ENCODE assay signal across 9 mouse cellular contexts in the genomic region with DNA sequence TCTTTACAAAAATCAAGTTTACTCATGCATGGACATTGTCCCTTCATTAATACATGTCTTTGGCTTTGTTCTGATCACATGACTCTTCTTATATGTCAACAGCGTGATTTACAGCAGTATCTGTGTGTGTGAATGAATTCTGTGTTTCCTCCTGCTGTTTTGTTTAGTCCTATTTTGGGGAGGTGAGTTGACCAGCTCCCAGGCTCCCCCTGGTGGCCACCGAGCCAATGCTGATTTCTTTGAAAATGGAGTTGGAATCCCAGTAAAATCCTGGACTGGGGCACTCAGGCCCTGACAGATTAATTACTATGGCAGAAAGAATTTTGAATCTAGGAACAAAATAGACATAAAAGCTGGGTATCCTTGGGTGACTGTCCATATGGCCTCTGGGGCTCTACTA. TPM values are rescaled to one million over a fixed set of nuclear protein-coding genes. Genes with fewer than 3 reads are reported as not detected.
DNase-seq lines count a peak whose midpoint lies in the region; ATAC-seq and TF ChIP-seq lines count a peak whose summit lies in the region.
"Had no signal": no experiment of that assay in that cellular context is flagged by ENCODE, and none has a peak within 500 bp of the region (broad histone marks: within the 10 kb centered on the region; RNA-seq: fewer than 3 reads in every experiment).

No protein-coding gene starts in this region.

- H3K4me1 ChIP-seq in intestine, postnatal 0 days (replicated peaks; ENCODE audit: control insufficient read depth, insufficient read depth, low read length), result no peaks in the 10 kb centered on the region
- H3K4me1 ChIP-seq in intestine, embryonic 15.5 days (replicated peaks), result no peaks in the 10 kb centered on the region
- H3K4me1 ChIP-seq in embryonic facial prominence, embryonic 14.5 days (ENCODE audit: control insufficient read depth, insufficient read depth, low read length), result no peaks in the 10 kb centered on the region
- H3K4me1 ChIP-seq in heart, postnatal 0 days (ENCODE audit: control insufficient read depth, insufficient read depth), result peaks cover 7% of the 10 kb centered on the region; the same call in 1 of the 2 replicates
- no peaks in the 10 kb centered on the region for H3K4me1 ChIP-seq in midbrain, postnatal 0 days (ENCODE audit: insufficient read depth, low read length)
- no peaks in the 10 kb centered on the region for H3K4me1 ChIP-seq in stomach, postnatal 0 days (replicated peaks; ENCODE audit: control insufficient read depth, insufficient read depth)
- H3K4me1 ChIP-seq: midbrain, embryonic 12.5 days had no signal

- no peak for TF ChIP-seq EP300 in heart, postnatal 0 days (IDR thresholded peaks at IDR 0.05; ENCODE audit: low read depth)
- TF ChIP-seq EP300 in stomach, postnatal 0 days (optimal IDR thresholded peaks at IDR 0.05), result no peak

- no peak overlapping the region for H3K4me3 ChIP-seq in intestine, postnatal 0 days (ENCODE audit: low read depth, low read length)
- H3K4me3 ChIP-seq in intestine, embryonic 15.5 days (replicated peaks), result no peak overlapping the region
- no peak overlapping the region for H3K4me3 ChIP-seq in embryonic facial prominence, embryonic 14.5 days (ENCODE audit: low read depth, low read length)
- no peak overlapping the region for H3K4me3 ChIP-seq in heart, postnatal 0 days (ENCODE audit: low read depth, low read length)
- no peak overlapping the region for H3K4me3 ChIP-seq in midbrain, postnatal 0 days (ENCODE audit: low read depth, low read length)
- H3K4me3 ChIP-seq in stomach, postnatal 0 days (ENCODE audit: low read depth, low read length), result no peak overlapping the region
- H3K4me3 ChIP-seq: midbrain, embryonic 12.5 days had no signal

- 1% methylated on average over 2 of the region's 2 CpGs for WGBS in intestine, postnatal 0 days
- 2% methylated on average over 2 of the region's 2 CpGs for WGBS in intestine, embryonic 15.5 days
- WGBS in embryonic facial prominence, embryonic 14.5 days, result 0% methylated on average over 2 of the region's 2 CpGs
- 0% methylated on average over 2 of the region's 2 CpGs for WGBS in heart, postnatal 0 days
- 0% methylated on average over 2 of the region's 2 CpGs for WGBS in midbrain, postnatal 0 days
- 1% methylated on average over 2 of the region's 2 CpGs for WGBS in stomach, postnatal 0 days

- H3K4me2 ChIP-seq in intestine, postnatal 0 days (replicated peaks; ENCODE audit: low read depth), result no peak overlapping the region
- no peak overlapping the region for H3K4me2 ChIP-seq in intestine, embryonic 15.5 days (replicated peaks)
- no peak overlapping the region for H3K4me2 ChIP-seq in embryonic facial prominence, embryonic 14.5 days (ENCODE audit: low read depth, low read length)
- H3K4me2 ChIP-seq in heart, postnatal 0 days (ENCODE audit: low read depth, low read length), result no peak overlapping the region
- no peak overlapping the region for H3K4me2 ChIP-seq in midbrain, postnatal 0 days (ENCODE audit: low read depth, low read length, poor library complexity, severe bottlenecking)
- H3K4me2 ChIP-seq in stomach, postnatal 0 days (replicated peaks; ENCODE audit: low read depth), result no peak overlapping the region
- H3K4me2 ChIP-seq: midbrain, embryonic 12.5 days had no signal

- H3K27ac ChIP-seq in intestine, postnatal 0 days (ENCODE audit: low read depth, low read length), result no peak overlapping the region
- H3K27ac ChIP-seq in intestine, embryonic 15.5 days, result no peak overlapping the region
- no peak overlapping the region for H3K27ac ChIP-seq in embryonic facial prominence, embryonic 14.5 days (replicated peaks; ENCODE audit: low read depth, low read length)
- no peak overlapping the region for H3K27ac ChIP-seq in heart, postnatal 0 days (ENCODE audit: low read depth)
- no peak overlapping the region for H3K27ac ChIP-seq in midbrain, postnatal 0 days (ENCODE audit: low read depth, low read length)
- H3K27ac ChIP-seq in stomach, postnatal 0 days (replicated peaks), result no peak overlapping the region
- H3K27ac ChIP-seq: midbrain, embryonic 12.5 days had no signal

- H3K9me3 ChIP-seq in intestine, postnatal 0 days (ENCODE audit: control insufficient read depth), result no peaks in the 10 kb centered on the region
- no peaks in the 10 kb centered on the region for H3K9me3 ChIP-seq in intestine, embryonic 15.5 days
- no peaks in the 10 kb centered on the region for H3K9me3 ChIP-seq in embryonic facial prominence, embryonic 14.5 days (ENCODE audit: control insufficient read depth, low read length)
- H3K9me3 ChIP-seq in heart, postnatal 0 days (replicated peaks; ENCODE audit: control insufficient read depth, low read length), result no peaks in the 10 kb centered on the region
- H3K9me3 ChIP-seq in midbrain, postnatal 0 days (ENCODE audit: low read length), result no peaks in the 10 kb centered on the region
- H3K9me3 ChIP-seq in stomach, postnatal 0 days (ENCODE audit: control insufficient read depth, low read length), result no peaks in the 10 kb centered on the region
- H3K9me3 ChIP-seq: midbrain, embryonic 12.5 days had no signal

- peak; percentile 90 for TF ChIP-seq CTCF in intestine, postnatal 0 days (IDR thresholded peaks at IDR 0.05; ENCODE audit: low read depth)
- peak; percentile 90 for TF ChIP-seq CTCF in heart, postnatal 0 days (IDR thresholded peaks at IDR 0.05; ENCODE audit: low read depth)
- TF ChIP-seq CTCF in midbrain, postnatal 0 days (IDR thresholded peaks at IDR 0.05), result peak; percentile 88
- peak; percentile 94 for TF ChIP-seq CTCF in stomach, postnatal 0 days (IDR thresholded peaks at IDR 0.05; ENCODE audit: low read depth)

- H3K36me3 ChIP-seq in intestine, postnatal 0 days (ENCODE audit: control insufficient read depth, insufficient read depth), result no peaks in the 10 kb centered on the region
- H3K36me3 ChIP-seq in intestine, embryonic 15.5 days, result no peaks in the 10 kb centered on the region
- no peaks in the 10 kb centered on the region for H3K36me3 ChIP-seq in embryonic facial prominence, embryonic 14.5 days (ENCODE audit: control insufficient read depth, insufficient read depth, low read length)
- H3K36me3 ChIP-seq in heart, postnatal 0 days (replicated peaks; ENCODE audit: control insufficient read depth, insufficient read depth, low read length), result no peaks in the 10 kb centered on the region
- H3K36me3 ChIP-seq in midbrain, postnatal 0 days (ENCODE audit: insufficient read depth, low read length), result no peaks in the 10 kb centered on the region
- no peaks in the 10 kb centered on the region for H3K36me3 ChIP-seq in stomach, postnatal 0 days (ENCODE audit: control insufficient read depth, insufficient read depth, low read length)
- H3K36me3 ChIP-seq: midbrain, embryonic 12.5 days had no signal

- 0 out of 2 replicates have a peak, but pooled peaks cover 4% of the 10 kb centered on the region for H3K27me3 ChIP-seq in intestine, postnatal 0 days (replicated peaks; ENCODE audit: control insufficient read depth, insufficient read depth, low read length)
- H3K27me3 ChIP-seq in intestine, embryonic 15.5 days (replicated peaks), result no peaks in the 10 kb centered on the region
- no peaks in the 10 kb centered on the region for H3K27me3 ChIP-seq in embryonic facial prominence, embryonic 14.5 days (replicated peaks; ENCODE audit: control insufficient read depth, insufficient read depth, low read length)
- H3K27me3 ChIP-seq in heart, postnatal 0 days (ENCODE audit: control insufficient read depth, insufficient read depth, low read length), result 0 out of 2 replicates have a peak, but pooled peaks cover 3% of the 10 kb centered on the region
- H3K27me3 ChIP-seq in midbrain, postnatal 0 days (ENCODE audit: insufficient read depth, low read length), result no peaks in the 10 kb centered on the region
- no peaks in the 10 kb centered on the region for H3K27me3 ChIP-seq in stomach, postnatal 0 days (ENCODE audit: control insufficient read depth, insufficient read depth, low read length)
- H3K27me3 ChIP-seq: midbrain, embryonic 12.5 days had no signal

- DNase-seq in adrenal gland, postnatal 4 days (ENCODE audit: low spot score in 2 of 2), result peak; percentile 64 to 70
- DNase-seq in embryonic facial prominence, embryonic 14.5 days (ENCODE audit: low spot score), result peak; percentile 65
- DNase-seq in heart, postnatal 0 days (ENCODE audit: low spot score), result peak; percentile 72
- DNase-seq in left cerebral cortex, adult 18-20 months (ENCODE audit: low spot score in 2 of 2), result peak; percentile 80 to 93
- peak; percentile 65 for DNase-seq in midbrain, postnatal 0 days (ENCODE audit: low spot score)
- peak; percentile 81 for DNase-seq in stomach, postnatal 0 days (ENCODE audit: low spot score)

- H3K9ac ChIP-seq in intestine, postnatal 0 days (ENCODE audit: low read depth, low read length), result no peak overlapping the region
- H3K9ac ChIP-seq in intestine, embryonic 15.5 days, result no peak overlapping the region
- no peak overlapping the region for H3K9ac ChIP-seq in embryonic facial prominence, embryonic 14.5 days (ENCODE audit: low read depth, low read length)
- H3K9ac ChIP-seq in heart, postnatal 0 days (replicated peaks; ENCODE audit: low read depth, low read length), result no peak overlapping the region
- no peak overlapping the region for H3K9ac ChIP-seq in midbrain, postnatal 0 days (replicated peaks; ENCODE audit: low read length, poor library complexity, severe bottlenecking)
- H3K9ac ChIP-seq in stomach, postnatal 0 days (ENCODE audit: low read length), result no peak overlapping the region
- H3K9ac ChIP-seq: midbrain, embryonic 12.5 days had no signal

- ATAC-seq in intestine, postnatal 0 days, result no peak
- no peak for ATAC-seq in intestine, embryonic 15.5 days
- ATAC-seq in embryonic facial prominence, embryonic 14.5 days (ENCODE audit: low read depth), result no peak
- peak; percentile 62; the same call in 1 of the 2 replicates for ATAC-seq in heart, postnatal 0 days (ENCODE audit: insufficient read depth, low read depth)
- no peak for ATAC-seq in midbrain, postnatal 0 days (ENCODE audit: low FRiP score)
- no peak for ATAC-seq in stomach, postnatal 0 days (ENCODE audit: low FRiP score, low TSS enrichment)

RNA-seq across cellular contexts. Expression of gene Olfr71, which starts 1.8 kb away (rescaled TPM):
- polyA plus RNA-seq in intestine, postnatal 0 days (2015; fragmentation: Nextera tagmentation; extraction: Ambion mirVana), result not detected in 2 replicates
- polyA plus RNA-seq in intestine, embryonic 15.5 days (2015; fragmentation: Nextera tagmentation; extraction: Ambion mirVana), result not detected in 2 replicates
- not detected for total RNA-seq in adrenal gland, postnatal 4 days (2021)
- polyA plus RNA-seq in embryonic facial prominence, embryonic 14.5 days (2014; fragmentation: Nextera tagmentation; extraction: Ambion mirVana), result 0.10 and 0.37 TPM in 2 replicates
- not detected in 2 replicates for total RNA-seq in heart, postnatal 0 days (2014; rRNA removed; ENCODE audit: low replicate concordance)
- not detected in 2 replicates for polyA plus RNA-seq in heart, postnatal 0 days (2015; fragmentation: Nextera tagmentation; extraction: Ambion mirVana)
- total RNA-seq in left cerebral cortex, adult 18-20 months (2021), result under 1 TPM in 1 of 2 experiments, not detected in 1; 0.12 TPM
- total RNA-seq in midbrain, postnatal 0 days (2014; rRNA removed), result not detected in 2 replicates
- polyA plus RNA-seq in midbrain, postnatal 0 days (2015; fragmentation: Nextera tagmentation; extraction: Ambion mirVana), result not detected in 2 replicates
- polyA plus RNA-seq in stomach, postnatal 0 days (2015; fragmentation: Nextera tagmentation; extraction: Ambion mirVana), result not detected in 2 replicates
- polyA plus RNA-seq: midbrain, embryonic 12.5 days had no signal

RNA-seq across cellular contexts. Expression of gene Olfr70, which starts 11.2 kb away (rescaled TPM):
- polyA plus RNA-seq in intestine, postnatal 0 days (2015; fragmentation: Nextera tagmentation; extraction: Ambion mirVana), result not detected in 2 replicates
- polyA plus RNA-seq in intestine, embryonic 15.5 days (2015; fragmentation: Nextera tagmentation; extraction: Ambion mirVana), result not detected in 2 replicates
- total RNA-seq in adrenal gland, postnatal 4 days (2021), result not detected
- polyA plus RNA-seq in embryonic facial prominence, embryonic 14.5 days (2014; fragmentation: Nextera tagmentation; extraction: Ambion mirVana), result not detected in 2 replicates
- total RNA-seq in heart, postnatal 0 days (2014; rRNA removed; ENCODE audit: low replicate concordance), result 0.15 TPM in 1 of 2 replicates, not detected in the other
- not detected in 2 replicates for polyA plus RNA-seq in heart, postnatal 0 days (2015; fragmentation: Nextera tagmentation; extraction: Ambion mirVana)
- not detected for total RNA-seq in left cerebral cortex, adult 18-20 months (2021)
- total RNA-seq in midbrain, postnatal 0 days (2014; rRNA removed), result 0.09 TPM in 1 of 2 replicates, not detected in the other
- not detected in 2 replicates for polyA plus RNA-seq in midbrain, postnatal 0 days (2015; fragmentation: Nextera tagmentation; extraction: Ambion mirVana)
- not detected in 2 replicates for polyA plus RNA-seq in stomach, postnatal 0 days (2015; fragmentation: Nextera tagmentation; extraction: Ambion mirVana)
- polyA plus RNA-seq: midbrain, embryonic 12.5 days had no signal

RNA-seq across cellular contexts. Expression of gene Hrct1, which starts 15.2 kb away (rescaled TPM):
- 1.6 and 2.1 TPM in 2 replicates for polyA plus RNA-seq in intestine, postnatal 0 days (2015; fragmentation: Nextera tagmentation; extraction: Ambion mirVana)
- polyA plus RNA-seq in intestine, embryonic 15.5 days (2015; fragmentation: Nextera tagmentation; extraction: Ambion mirVana), result 0.98 and 1.4 TPM in 2 replicates
- total RNA-seq in adrenal gland, postnatal 4 days (2021), result 1 to 10 TPM; 2.4 to 3.6 TPM
- 1.4 and 2.1 TPM in 2 replicates for polyA plus RNA-seq in embryonic facial prominence, embryonic 14.5 days (2014; fragmentation: Nextera tagmentation; extraction: Ambion mirVana)
- total RNA-seq in heart, postnatal 0 days (2014; rRNA removed; ENCODE audit: low replicate concordance), result 8.2 and 9.5 TPM in 2 replicates
- polyA plus RNA-seq in heart, postnatal 0 days (2015; fragmentation: Nextera tagmentation; extraction: Ambion mirVana), result 4.5 and 4.9 TPM in 2 replicates
- total RNA-seq in left cerebral cortex, adult 18-20 months (2021), result 1 to 10 TPM in 1 of 2 experiments, under 1 TPM in 1; 0.61 to 1.5 TPM
- total RNA-seq in midbrain, postnatal 0 days (2014; rRNA removed), result 1.1 TPM in 2 replicates
- polyA plus RNA-seq in midbrain, postnatal 0 days (2015; fragmentation: Nextera tagmentation; extraction: Ambion mirVana), result 0.72 and 1.1 TPM in 2 replicates
- 6.1 and 7.8 TPM in 2 replicates for polyA plus RNA-seq in stomach, postnatal 0 days (2015; fragmentation: Nextera tagmentation; extraction: Ambion mirVana)

RNA-seq across cellular contexts. Expression of gene Spaar, which starts 18.0 kb away (rescaled TPM):
- polyA plus RNA-seq in intestine, postnatal 0 days (2015; fragmentation: Nextera tagmentation; extraction: Ambion mirVana), result 0.47 and 0.51 TPM in 2 replicates
- 0.16 and 0.21 TPM in 2 replicates for polyA plus RNA-seq in intestine, embryonic 15.5 days (2015; fragmentation: Nextera tagmentation; extraction: Ambion mirVana)
- 1 to 10 TPM; 1.4 to 2.0 TPM for total RNA-seq in adrenal gland, postnatal 4 days (2021)
- polyA plus RNA-seq in embryonic facial prominence, embryonic 14.5 days (2014; fragmentation: Nextera tagmentation; extraction: Ambion mirVana), result 0.04 and 0.05 TPM in 2 replicates
- 1.6 and 6.3 TPM in 2 replicates for total RNA-seq in heart, postnatal 0 days (2014; rRNA removed; ENCODE audit: low replicate concordance)
- 1.1 and 1.3 TPM in 2 replicates for polyA plus RNA-seq in heart, postnatal 0 days (2015; fragmentation: Nextera tagmentation; extraction: Ambion mirVana)
- total RNA-seq in left cerebral cortex, adult 18-20 months (2021), result 1 to 10 TPM in 1 of 2 experiments, under 1 TPM in 1; 0.44 to 1.1 TPM
- not detected in 2 replicates for total RNA-seq in midbrain, postnatal 0 days (2014; rRNA removed)
- polyA plus RNA-seq in midbrain, postnatal 0 days (2015; fragmentation: Nextera tagmentation; extraction: Ambion mirVana), result 0.07 and 0.28 TPM in 2 replicates
- polyA plus RNA-seq in stomach, postnatal 0 days (2015; fragmentation: Nextera tagmentation; extraction: Ambion mirVana), result 0.27 and 0.30 TPM in 2 replicates
- polyA plus RNA-seq: midbrain, embryonic 12.5 days had no signal

RNA-seq across cellular contexts. Expression of gene Fam221b, which starts 42.9 kb away (rescaled TPM):
- polyA plus RNA-seq in intestine, postnatal 0 days (2015; fragmentation: Nextera tagmentation; extraction: Ambion mirVana), result 6.0 and 6.7 TPM in 2 replicates
- 2.9 and 3.6 TPM in 2 replicates for polyA plus RNA-seq in intestine, embryonic 15.5 days (2015; fragmentation: Nextera tagmentation; extraction: Ambion mirVana)
- total RNA-seq in adrenal gland, postnatal 4 days (2021), result under 1 TPM; 0.31 to 0.62 TPM
- 3.9 and 4.3 TPM in 2 replicates for polyA plus RNA-seq in embryonic facial prominence, embryonic 14.5 days (2014; fragmentation: Nextera tagmentation; extraction: Ambion mirVana)
- total RNA-seq in heart, postnatal 0 days (2014; rRNA removed; ENCODE audit: low replicate concordance), result not detected in 2 replicates
- 3.6 and 4.0 TPM in 2 replicates for polyA plus RNA-seq in heart, postnatal 0 days (2015; fragmentation: Nextera tagmentation; extraction: Ambion mirVana)
- 1 to 10 TPM; 1.6 to 1.7 TPM for total RNA-seq in left cerebral cortex, adult 18-20 months (2021)
- 0.09 TPM in 1 of 2 replicates, not detected in the other for total RNA-seq in midbrain, postnatal 0 days (2014; rRNA removed)
- polyA plus RNA-seq in midbrain, postnatal 0 days (2015; fragmentation: Nextera tagmentation; extraction: Ambion mirVana), result 1.4 and 1.5 TPM in 2 replicates
- 3.1 and 3.6 TPM in 2 replicates for polyA plus RNA-seq in stomach, postnatal 0 days (2015; fragmentation: Nextera tagmentation; extraction: Ambion mirVana)
